Mouse (Mus musculus) lung, adult 18-20 months (tissue): ENCODE results near the gene Itpk1.

ENCODE experiments used
- DNase-seq, 2 experiments: peaks; one replicate each; pipeline ENCODE4 v3.0.0; 2022; ENCODE audit warnings: mixed read lengths in 2 of 2

The Itpk1 gene

DNA sequence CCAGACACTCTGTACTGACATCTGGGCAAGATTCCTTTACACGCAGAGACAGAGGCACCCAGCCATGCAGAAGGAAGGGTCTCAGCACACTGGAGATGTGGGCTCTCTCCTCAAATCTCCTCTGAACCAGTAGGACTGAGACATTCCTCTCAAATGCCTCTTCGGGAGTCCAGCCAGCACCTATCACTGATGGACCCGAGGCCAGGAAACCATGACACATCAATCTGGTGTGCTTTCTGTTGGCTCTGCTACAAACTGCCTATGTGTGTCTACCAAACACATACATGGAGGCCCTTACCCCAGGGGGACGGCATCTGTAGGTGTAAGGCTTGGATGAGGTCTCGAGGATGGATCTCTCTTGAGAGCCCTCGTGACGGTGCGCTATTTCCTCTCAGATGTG lies 117.6 kb downstream of the Itpk1 start:
- no peak for DNase-seq

GRCm38 (mm10) chr12:102586286-102586881 lies 118.3 kb downstream of the Itpk1 start:
- peak in 1 of 2 experiments; percentile 10 for DNase-seq

- DNase-seq, result peak in 1 of 2 experiments; percentile 34
Measured at GRCm38 (mm10) chr12:102585390-102585789, 119.3 kb downstream of the Itpk1 start.

DNA sequence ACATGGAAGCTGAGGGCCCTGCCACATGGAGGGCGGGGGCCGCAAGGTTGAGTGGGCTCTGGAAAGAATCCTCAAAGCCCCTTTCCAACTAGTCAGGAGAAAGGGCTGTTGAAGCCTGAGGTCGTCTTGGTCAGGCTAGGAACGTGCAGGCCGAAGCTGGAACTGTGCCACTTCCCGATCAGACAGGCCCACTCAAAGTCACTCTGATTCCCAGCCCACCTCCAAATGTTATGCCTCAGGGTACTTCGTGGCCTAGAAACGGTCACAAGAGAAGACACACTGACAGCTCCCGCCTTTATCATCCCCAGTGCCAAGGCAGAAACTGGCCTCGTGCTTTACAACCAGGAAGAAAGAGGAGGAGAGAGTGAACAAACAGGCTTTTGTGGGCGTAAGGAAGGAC lies 122.3 kb downstream of the Itpk1 start:
- no peak for DNase-seq

GRCm38 (mm10) chr12:102581579-102582196 lies 123.0 kb downstream of the Itpk1 start:
- DNase-seq, result no peak

- DNase-seq, result peak; percentile 61 to 70
Measured at GRCm38 (mm10) chr12:102579041-102579440, 125.7 kb downstream of the Itpk1 start.

DNA sequence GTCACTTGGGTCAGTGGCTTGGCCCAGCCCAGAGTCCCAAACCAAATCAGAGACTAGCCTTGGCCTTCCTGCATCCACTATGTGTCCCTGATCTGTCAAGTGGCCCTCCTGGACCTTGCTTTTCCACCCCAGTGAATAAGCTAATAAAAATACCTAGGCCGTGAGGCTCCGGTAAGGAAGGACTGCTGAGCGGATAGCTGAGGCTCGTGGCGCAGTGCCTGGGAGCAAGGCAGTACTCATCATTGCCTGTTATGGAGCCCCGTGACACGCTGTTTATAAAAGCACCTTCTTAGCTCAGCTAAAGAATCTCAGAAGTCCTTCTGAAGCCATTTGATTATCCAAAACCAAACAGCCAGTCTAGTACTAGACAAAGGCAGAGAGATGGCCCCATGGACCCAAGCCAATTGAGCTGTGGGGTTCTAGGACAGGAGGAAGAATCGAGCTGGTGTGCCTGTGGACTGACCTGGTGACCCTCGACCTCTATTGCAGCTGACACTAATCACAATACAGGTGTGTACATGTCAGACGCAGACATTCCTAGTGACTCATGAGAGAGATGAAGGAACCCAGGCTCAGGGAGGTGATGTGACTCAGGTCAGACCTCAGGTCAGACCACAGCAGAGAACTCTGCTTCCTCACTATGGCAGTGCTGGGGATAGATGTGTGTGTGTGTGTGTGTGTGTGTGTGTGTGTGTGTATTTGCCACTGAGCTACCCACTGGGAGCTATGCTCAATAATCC lies 127.9 kb downstream of the Itpk1 start:
- no peak for DNase-seq

DNA sequence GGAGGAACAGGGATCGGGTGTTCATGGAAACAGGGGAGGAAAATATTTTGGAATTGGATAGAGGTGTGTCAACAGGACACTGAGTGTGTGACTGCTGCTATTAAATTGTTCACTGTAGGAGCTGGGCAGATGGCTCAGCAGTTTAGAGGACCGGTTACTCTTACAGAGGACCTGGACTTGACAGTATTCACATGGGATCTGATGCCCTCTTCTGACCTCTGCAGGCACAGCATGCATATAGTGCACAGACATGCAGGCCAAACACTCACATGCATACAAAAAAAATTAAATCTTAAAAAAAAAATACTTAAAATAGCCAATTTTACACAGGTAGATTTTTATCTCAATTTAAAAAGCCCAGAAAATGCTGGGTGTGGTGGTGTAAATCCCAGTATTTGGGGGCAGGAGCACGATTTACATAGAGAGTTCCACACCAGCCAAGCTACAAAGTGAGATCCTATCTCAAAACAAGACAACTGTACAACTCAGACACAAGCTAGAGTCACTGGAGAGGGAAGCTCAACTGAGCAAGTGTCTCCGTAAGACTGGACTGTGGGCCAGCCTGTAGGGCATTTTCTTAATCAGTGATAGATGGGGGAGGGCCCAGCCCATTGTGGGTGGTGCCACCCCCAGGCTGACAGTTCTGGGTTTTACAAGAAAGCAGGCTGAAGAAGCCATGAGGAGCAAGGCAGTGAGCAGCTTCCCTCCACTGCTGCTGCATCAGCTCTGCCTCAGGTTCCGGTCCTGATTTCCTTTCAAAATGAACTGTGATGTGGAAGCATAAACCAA lies 129.0 kb downstream of the Itpk1 start:
- peak in 1 of 2 experiments; percentile 11 for DNase-seq

DNA sequence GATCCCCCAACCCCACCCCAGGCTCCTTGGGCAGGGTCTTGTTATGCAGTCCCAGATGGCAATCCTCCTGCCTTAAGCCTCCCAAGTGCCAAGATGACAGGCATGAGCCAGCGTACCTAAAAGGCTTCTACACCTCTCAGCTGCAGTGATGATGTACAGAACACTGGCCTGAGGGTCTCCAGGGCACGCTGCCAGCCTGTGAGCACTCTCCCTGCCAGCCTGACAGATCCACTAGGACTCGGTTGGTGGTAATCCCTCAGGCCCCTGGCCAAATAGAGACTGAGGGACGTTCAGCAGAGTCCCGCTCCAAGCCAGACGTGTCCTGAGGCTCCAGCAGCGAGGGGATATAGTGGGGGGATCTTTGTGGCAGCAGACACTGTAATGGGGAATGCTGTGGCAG lies 131.7 kb downstream of the Itpk1 start:
- DNase-seq, result no peak

DNA sequence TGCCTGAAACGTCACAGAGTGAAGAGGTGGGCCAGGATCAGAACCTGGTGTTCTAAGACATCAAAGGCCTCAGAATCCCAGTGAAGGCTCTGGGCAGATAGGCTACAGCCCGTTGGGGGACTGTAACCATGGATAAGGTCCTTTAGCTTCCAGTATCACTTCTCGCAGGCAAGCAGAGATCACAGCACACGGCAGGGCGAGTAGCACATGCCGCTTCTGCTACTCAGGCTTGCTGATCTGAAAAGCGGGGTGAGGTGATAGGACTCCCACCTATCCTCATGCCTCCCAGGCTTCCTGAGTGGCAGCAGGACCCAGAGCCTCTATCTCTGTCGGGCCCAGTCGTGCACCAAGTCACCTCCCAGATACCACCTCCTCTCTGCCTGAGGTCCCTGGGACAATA lies 133.1 kb downstream of the Itpk1 start:
- no peak for DNase-seq

DNA sequence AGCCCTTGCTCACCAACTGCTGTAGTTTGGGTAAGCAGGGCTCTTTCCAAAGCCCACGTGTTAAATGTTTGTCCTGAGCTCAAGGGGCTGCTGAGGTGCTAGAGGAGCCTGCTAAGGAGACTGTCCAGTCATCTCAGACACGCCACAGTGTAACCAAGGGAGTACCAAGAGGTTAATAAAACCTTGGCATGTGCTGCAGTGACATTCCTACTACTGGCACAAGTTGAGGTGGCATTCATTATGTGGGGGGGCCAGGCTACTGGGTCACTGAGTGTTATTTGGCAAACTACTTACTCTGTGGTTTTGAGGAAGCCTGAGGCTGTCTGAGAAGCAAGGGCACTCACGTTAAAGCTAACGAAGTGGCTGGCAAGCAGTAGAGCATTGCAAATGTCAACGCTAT lies 134.0 kb downstream of the Itpk1 start:
- DNase-seq, result peak; percentile 81 to 86

DNA sequence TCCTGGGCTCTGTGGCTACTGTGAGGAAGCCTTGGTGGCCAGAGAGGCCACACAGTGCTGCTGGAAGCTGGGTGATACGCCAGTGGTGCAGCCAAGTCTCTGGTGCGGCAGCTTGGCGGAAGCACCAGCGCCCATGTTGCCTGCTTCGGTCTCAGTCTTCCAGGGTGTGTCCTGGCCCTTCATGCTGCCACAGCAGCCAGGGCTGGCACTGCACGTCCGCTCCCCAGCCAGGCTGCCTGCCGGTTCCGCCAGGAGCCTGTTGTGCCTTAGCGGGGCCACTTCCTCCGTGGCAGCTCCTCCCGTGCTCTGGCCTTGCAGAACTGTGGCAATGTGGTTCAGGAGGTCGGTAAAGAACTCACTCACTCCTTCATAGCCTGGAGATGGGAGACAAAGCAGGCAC lies 134.6 kb downstream of the Itpk1 start:
- peak in 1 of 2 experiments; percentile 10 for DNase-seq

GRCm38 (mm10) chr12:102568219-102568618 lies 136.5 kb downstream of the Itpk1 start:
- no peak for DNase-seq

GRCm38 (mm10) chr12:102566951-102567350 lies 137.8 kb downstream of the Itpk1 start:
- no peak for DNase-seq

GRCm38 (mm10) chr12:102565086-102565485 lies 139.6 kb downstream of the Itpk1 start:
- no peak for DNase-seq

DNA sequence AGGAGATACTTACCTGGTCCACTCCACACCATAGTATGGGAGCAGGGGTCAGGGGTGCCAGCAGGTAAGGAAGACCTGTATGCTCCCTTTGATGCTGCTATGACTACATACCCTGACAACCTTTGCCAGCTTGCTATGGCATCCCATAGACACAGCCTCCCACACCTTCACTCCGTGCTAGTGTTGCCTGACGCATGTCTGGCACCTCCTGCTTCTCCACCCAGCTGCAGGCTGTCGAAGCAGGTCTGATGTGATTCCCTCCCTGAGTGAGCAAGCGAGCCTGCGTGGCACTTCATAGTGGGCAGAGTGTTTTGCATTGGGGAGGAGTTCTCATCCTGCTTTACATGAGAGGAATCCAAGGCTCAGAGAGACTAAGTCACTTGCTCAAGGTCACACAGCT lies 147.4 kb downstream of the Itpk1 start:
- DNase-seq, result no peak

DNA sequence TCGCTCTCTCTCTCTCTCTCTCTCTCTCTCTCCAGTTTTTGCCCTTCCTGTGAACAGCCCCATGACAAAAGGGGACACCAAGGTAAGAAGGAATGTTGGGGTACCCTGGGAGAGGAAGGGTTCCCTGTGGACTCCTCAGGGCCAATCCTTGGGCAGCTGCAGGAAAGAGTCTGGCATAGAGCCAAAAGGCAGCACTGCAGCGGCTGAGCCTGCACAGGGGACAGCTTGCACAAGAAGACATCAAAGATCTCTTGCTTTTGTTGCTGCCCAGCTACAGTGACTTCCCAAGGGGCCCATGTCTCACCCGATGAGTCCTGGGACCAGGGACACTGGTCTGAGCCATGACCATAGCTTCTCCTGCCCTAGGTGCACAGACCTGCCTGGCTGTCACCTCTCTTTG lies 148.9 kb downstream of the Itpk1 start:
- no peak for DNase-seq

GRCm38 (mm10) chr12:102554721-102555516 lies 149.8 kb downstream of the Itpk1 start, which contains the start of gene Chga:
Gene Chga (plus strand): TSS chr12:102554969.
- DNase-seq, result peak; percentile 35 to 52

- no peak for DNase-seq
Measured at GRCm38 (mm10) chr12:102553705-102554275, 150.9 kb downstream of the Itpk1 start.

DNA sequence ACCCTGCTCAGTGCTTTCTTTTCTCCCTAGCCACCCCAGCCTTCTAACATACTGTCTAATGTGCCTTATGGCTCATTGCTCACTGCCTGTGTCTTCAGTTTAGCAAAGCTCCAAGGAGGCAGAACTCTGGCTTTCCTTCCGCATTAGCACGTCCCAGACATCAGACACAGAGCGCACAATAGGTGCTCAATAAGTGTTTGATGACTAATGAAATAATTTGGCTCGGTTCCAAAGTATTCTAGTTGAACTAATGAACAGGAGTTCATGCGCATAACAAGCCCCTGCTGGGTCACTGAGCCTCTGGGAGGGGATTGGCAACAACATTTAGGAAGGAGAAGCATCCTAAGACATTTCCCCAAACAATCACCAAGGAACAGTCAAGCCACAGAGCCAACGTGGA lies 152.7 kb downstream of the Itpk1 start:
- no peak for DNase-seq

DNA sequence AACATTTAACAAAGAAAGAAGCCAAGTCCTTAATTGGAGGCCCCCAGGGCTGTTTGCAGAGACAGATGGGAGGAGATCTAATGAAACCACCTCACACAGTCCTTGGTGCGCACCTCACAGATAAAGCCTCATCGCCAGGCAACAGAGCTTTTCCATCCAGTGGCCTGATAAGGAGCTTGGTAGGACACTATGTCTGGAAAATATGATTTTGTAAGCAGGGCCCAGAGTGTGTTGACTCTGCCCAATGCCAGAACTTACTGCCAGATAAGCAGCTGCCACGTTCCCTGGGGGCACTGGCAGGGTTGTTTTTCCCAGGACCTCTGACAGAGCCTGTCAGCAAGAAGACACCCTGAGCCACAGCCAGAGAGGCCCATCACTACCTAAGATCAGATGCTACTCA lies 153.5 kb downstream of the Itpk1 start:
- no peak for DNase-seq

- peak; percentile 47 to 59 for DNase-seq
Measured at GRCm38 (mm10) chr12:102550529-102550928, 154.2 kb downstream of the Itpk1 start.
